Mouse (Mus musculus) cerebellum, adult 2 months (tissue): ENCODE measurements around the gene Egln1. TPM values are rescaled to one million over a fixed set of nuclear protein-coding genes. Genes with fewer than 3 reads are reported as not detected.
A peak's percentile ranks its signal among the peaks of the same experiment; 100 is the strongest.

Experiments
- DNase-seq, 2 experiments: peaks; one replicate each; pipeline ENCODE4 v3.0.0; 2021
- H3K27ac ChIP-seq: fragments of 200-500 bp; 2 replicates; pipeline ENCODE4 v1.5.1; 2012; ENCODE audit warnings: low read length, control low read depth, inconsistent platforms; ENCODE audit not compliant: insufficient read depth
- H3K27me3 ChIP-seq: fragments of 200-500 bp; 2 replicates; pipeline ENCODE4 v1.6.1; 2012; ENCODE audit warnings: inconsistent platforms, mild to moderate bottlenecking, low read length, moderate library complexity; ENCODE audit not compliant: control insufficient read depth, insufficient read depth
- H3K4me1 ChIP-seq: fragments of 200-500 bp; 2 replicates; pipeline ENCODE4 v1.6.1; 2011; ENCODE audit warnings: low read length; ENCODE audit not compliant: control insufficient read depth, insufficient read depth
- H3K4me3 ChIP-seq: fragments of 200-500 bp; replicated peaks from 2 replicates; pipeline ENCODE3; 2011; ENCODE audit warnings: mild to moderate bottlenecking, low read depth, low read length, control low read depth; ENCODE audit not compliant: insufficient read depth
- CTCF ChIP-seq: fragments of 200-500 bp; IDR thresholded peaks from 2 replicates; pipeline ENCODE4 v1.5.1; 2011; ENCODE audit warnings: low read depth, mild to moderate bottlenecking, control low read depth, low read length, moderate library complexity, borderline replicate concordance; ENCODE audit not compliant: insufficient read depth
- POLR2A ChIP-seq: fragments of 200-500 bp; IDR thresholded peaks from 2 replicates; pipeline ENCODE4 v1.6.1; 2011; ENCODE audit warnings: low read length, control low read depth, borderline replicate concordance; ENCODE audit not compliant: insufficient read depth
- WGBS: fragments of 180-500 bp; shearing (Covaris S2); methylation state at CpG from one replicate; pipeline ENCODE4 v1.1.7; 2018; 5-methylcytosine and 5-hydroxymethylcytosine counted together
- polyA plus RNA-seq: library from polyadenylated mRNA; depleted of rRNA; stranded (reverse); fragments of >200 nt; gene quantifications from 2 replicates; pipeline ENCODE4 v1.2.3, GENCODE M21; 2012

Gene Egln1
- polyA plus RNA-seq, 1 experiment, result 58.1 TPM

DNA sequence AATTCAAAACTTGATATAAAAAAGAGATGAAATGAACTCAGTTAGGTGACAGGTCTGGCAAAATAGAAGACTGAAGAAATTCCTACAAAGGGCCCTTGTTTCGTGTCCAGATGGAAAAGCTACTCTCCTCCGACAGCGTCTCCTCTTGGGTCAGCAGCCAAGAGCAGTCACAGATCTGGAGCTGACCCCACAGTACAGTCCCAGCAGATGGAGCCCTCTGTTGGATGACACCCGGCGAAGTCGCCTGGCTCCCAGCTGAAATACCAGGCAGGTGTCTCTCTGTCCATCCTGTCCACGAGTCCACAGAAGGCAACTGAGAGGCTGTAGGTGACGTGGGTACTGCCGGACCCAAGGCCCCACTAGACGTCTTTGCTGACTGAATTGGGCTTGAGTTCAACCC lies 38.8 kb downstream of the Egln1 start:
- 10% methylated on average over 10 of the region's 10 CpGs for WGBS
- peak overlapping the region; percentile 70 for H3K27ac ChIP-seq

DNA sequence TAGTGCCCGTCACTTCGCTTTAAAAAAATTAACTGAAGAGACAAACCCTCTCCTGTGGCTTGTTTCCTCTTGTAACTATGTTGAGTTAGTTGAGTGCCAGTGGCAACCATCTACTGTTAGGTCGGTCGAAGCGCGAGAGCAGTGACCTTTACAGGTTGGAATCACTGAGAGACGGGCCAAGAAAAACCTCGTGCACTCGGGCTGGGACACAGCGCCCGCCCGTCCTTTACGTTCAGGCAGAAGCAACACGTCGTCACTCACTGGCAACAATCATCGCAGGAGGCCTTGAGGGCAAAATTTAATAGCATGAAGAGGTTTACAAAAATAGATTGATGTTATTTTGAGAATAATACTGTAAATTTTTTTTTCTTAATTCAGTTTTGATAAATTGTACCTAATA lies 39.2 kb downstream of the Egln1 start:
- H3K4me1 ChIP-seq, result peaks cover 39% of the 10 kb centered on the region
- DNase-seq, result peak in 1 of 2 experiments; percentile 48
- no peak for TF ChIP-seq POLR2A
- peak overlapping the region; percentile 32; the same call in 1 of the 2 replicates for H3K27ac ChIP-seq
- no peak overlapping the region for H3K4me3 ChIP-seq
- WGBS, result 24% methylated on average over 16 of the region's 16 CpGs
- no peaks in the 10 kb centered on the region for H3K27me3 ChIP-seq

More for the DNA sequence above, 38.8 kb downstream of the Egln1 start:
- no peak overlapping the region for H3K4me3 ChIP-seq
- no peaks in the 10 kb centered on the region for H3K27me3 ChIP-seq
- H3K4me1 ChIP-seq, result peaks cover 37% of the 10 kb centered on the region
- TF ChIP-seq POLR2A, result no peak
- peak; percentile 58; the same call in 1 of the 2 replicates for TF ChIP-seq CTCF
- peak; percentile 86 to 93 for DNase-seq

DNA sequence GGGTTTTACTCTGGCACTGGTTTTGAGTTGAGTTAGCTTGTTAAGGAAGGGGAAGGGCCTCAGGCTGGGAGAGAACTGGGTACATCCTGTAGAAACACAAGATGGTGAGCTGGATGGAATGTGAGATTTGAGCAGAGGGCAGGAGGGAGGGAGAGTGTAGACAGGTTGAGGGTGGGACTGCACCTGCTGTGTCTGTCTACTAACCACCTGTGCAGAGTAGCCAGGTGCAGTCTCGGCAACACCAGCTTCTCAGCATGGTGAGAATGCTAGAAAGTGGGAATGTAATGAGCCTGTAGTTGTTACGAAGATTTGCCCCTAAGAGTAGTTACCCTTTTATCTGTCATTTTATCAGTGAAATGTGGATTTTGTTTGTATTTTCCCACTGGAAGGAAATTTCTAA lies 43.6 kb downstream of the Egln1 start:
- WGBS, result 35% methylated on average over 2 of the region's 2 CpGs
- H3K4me1 ChIP-seq, result peaks cover 23% of the 10 kb centered on the region
- H3K27me3 ChIP-seq, result no peaks in the 10 kb centered on the region
- no peak for TF ChIP-seq CTCF
- H3K4me3 ChIP-seq, result no peak overlapping the region
- H3K27ac ChIP-seq, result no peak overlapping the region
- no peak for DNase-seq

DNA sequence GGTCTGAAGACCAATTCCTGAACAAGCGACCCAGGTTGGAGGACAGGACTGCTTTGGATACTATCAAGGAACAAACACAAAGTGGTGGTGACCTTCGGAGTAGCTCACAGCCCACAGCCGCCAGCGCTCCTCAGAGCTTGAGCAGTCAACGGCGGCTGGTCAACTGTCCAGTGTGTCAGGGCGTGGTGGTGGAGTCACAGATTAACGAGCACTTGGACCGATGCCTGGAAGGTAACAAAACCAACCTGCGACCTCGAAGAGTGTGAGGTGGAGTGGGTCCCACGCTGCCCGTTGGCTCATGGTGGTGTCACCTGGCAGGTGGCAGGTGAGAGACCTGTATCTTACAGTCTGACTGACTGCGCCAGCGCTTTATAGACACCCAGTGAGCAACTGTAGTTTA lies 45.9 kb downstream of the Egln1 start:
- TF ChIP-seq CTCF (no peak), POLR2A (no peak)
- 88% methylated on average over 15 of the region's 15 CpGs for WGBS
- DNase-seq, result no peak
- Histone ChIP-seq H3K27ac (no peak overlapping the region), H3K4me3 (no peak overlapping the region), H3K27me3 (no peaks in the 10 kb centered on the region), H3K4me1 (peaks cover 17% of the 10 kb centered on the region; the same call in 1 of the 2 replicates)

DNA sequence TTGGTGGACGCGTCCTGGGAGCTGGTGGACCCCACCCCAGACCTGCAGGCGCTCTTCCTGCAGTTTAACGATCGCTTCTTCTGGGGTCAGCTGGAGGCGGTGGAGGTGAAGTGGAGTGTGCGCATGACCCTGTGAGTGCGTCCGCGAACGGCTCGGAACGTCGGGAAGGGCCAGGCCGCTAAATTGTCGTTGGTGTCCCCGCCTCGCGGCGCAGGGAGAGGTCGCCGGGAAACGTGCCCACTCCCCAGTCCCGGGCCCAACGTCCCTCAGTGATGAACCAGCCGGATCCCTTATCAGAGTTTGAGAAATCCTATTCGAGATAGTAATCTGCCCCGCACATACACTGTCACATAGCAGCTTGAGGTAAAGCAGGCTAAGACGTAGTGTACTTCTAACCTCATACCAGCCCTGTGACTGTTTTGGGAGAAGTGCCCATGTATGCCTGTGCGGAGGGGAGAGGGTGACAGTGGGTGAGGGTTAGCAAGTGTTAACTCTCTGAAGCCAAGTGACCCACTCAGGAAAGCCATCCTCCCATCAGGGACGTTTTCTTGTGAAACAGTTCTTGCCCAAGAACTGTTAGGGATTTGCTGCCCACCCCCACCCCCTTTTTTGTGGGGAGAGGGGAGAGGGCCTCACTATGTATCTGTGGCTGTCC lies 50.7 kb downstream of the Egln1 start:
- TF ChIP-seq POLR2A, result no peak
- no peak for TF ChIP-seq CTCF
- H3K27ac ChIP-seq, result no peak overlapping the region
- H3K4me3 ChIP-seq, result peak overlapping the region; percentile 74
- H3K27me3 ChIP-seq, result no peaks in the 10 kb centered on the region
- DNase-seq, result no peak
- H3K4me1 ChIP-seq, result peaks cover 22% of the 10 kb centered on the region
- WGBS, result 3% methylated on average over 31 of the region's 31 CpGs

DNA sequence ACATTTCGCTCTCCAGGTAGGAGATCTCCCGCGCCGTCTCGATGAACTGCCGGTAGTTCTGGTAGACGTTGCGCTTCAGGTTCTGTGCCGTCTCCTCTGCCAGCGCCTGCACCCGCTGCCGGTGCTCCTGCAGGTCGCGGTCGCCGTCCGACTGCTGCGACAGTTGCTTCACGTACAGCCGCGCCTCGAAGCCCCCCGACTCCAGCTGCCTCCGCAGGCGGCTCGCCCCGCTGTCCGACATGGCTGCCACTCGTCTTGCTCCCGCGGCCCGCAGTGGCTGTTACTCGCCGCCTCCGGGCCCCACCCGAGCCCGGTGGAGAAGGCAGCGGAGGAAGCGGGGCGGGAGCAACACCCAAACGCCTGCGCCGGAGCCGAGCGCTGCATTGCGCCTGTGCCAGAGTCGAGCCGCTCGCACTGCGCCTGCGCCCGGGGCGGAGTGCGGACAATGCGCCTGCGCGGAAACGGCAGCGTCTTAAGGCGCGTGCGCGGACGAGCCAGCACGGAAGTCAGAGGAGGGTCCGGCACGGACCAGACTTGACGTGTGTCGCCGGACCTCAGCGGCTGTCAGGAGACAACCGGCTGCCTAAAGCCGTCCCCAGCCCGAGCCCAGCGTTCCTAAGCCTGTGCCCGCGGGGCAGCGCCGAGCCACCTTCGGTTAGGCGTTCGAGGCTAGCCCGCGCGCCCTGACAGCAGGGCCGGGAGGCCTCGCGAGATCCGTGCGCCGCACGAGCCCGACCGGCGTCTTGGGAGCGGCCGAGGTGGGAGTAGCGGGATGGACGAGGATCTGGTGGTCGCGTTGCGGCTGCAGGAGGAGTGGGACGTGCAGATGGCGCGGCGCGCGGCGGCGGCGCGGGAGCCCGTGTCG lies 51.5 kb downstream of the Egln1 start, which contains the start of the genes Exoc8 and Sprtn:
TSS of gene Exoc8 (minus strand) at position 320 of the 865 bp plus-strand sequence.
TSS of gene Sprtn (plus strand) at position 501 of the 865 bp plus-strand sequence.
- under 1% methylated on average over 114 of the region's 114 CpGs for WGBS
- peak; percentile 97 to 99 for DNase-seq
- Histone ChIP-seq H3K27me3 (no peaks in the 10 kb centered on the region), H3K4me3 (peak within 1 kb of the TSS; percentile 74), H3K27ac (peak within 1 kb of the TSS; percentile 57), H3K4me1 (peaks cover 19% of the 10 kb centered on the region)
- TF ChIP-seq CTCF, result no peak
- peak; percentile 94 for TF ChIP-seq POLR2A

DNA sequence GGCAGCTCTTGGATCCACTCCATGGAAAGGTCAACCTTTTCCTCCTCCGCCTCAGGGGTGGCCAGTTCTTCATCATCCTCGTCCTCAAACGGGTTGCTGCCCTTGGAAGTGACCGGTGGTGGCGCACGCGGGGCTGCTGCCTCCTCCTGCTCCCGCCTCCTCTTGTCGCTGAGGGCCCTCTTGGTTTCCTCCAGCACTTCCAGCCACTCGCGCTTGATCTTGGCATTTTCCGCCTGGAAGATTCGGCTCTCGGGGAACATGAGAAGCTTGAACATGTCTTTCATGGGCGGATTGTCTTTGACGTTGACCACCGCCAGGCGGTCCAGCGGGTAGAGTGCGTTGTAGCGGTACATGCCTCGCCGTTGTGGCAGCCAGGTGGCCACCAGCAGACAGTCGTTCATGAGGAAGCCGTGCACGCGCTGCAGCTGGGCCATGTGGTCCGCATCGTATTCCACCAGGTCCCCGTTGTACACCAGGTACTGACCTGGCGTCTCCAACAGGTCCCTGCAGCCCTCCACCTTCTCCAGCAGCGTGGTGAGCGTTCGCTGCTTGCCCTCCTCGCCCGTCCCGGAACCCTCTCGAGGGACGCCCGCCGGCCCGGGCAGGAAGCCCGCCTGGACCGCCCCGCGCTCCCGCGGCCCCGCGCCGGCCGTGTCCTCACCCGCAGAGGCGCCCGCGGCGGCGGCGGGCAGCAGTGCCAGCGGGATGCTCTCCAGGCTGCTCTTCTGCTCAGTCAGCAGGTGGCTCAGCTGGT lies 52.3 kb downstream of the Egln1 start:
- Histone ChIP-seq H3K4me1 (peaks cover 19% of the 10 kb centered on the region), H3K27ac (peak overlapping the region; percentile 57), H3K4me3 (peak overlapping the region; percentile 67), H3K27me3 (no peaks in the 10 kb centered on the region)
- TF ChIP-seq POLR2A, result 0 out of 2 replicates have a peak, but pooled peaks have one; percentile 13
- TF ChIP-seq CTCF, result peak; percentile 63; the same call in 1 of the 2 replicates
- DNase-seq, result peak; percentile 81 to 83
- WGBS, result under 1% methylated on average over 55 of the region's 60 CpGs
